Mouse (Mus musculus) testis, adult 2 months (tissue): ENCODE measurements around the gene Rnf121. TPM values are rescaled to one million over a fixed set of nuclear protein-coding genes. Genes with fewer than 3 reads are reported as not detected.
"Not testable (repeated sequence)": the region's sequence is repeated elsewhere in the genome, so short reads cannot be mapped to it uniquely, and the experiment has no call there.

Source experiments
- H3K27ac ChIP-seq: fragments of 200-500 bp; 2 replicates; pipeline ENCODE4 v1.5.1; 2012; ENCODE audit warnings: low read depth, low read length; ENCODE audit not compliant: control insufficient read depth, insufficient read depth
- H3K27me3 ChIP-seq: fragments of 200-500 bp; 2 replicates; pipeline ENCODE4 v1.6.1; 2012; ENCODE audit warnings: mild to moderate bottlenecking, low read length, moderate library complexity; ENCODE audit not compliant: control insufficient read depth, insufficient read depth
- H3K36me3 ChIP-seq: fragments of 200-500 bp; 2 replicates; pipeline ENCODE4 v1.6.1; 2012; ENCODE audit warnings: mild to moderate bottlenecking, low read length; ENCODE audit not compliant: control insufficient read depth, insufficient read depth
- H3K4me1 ChIP-seq: fragments of 200-500 bp; 2 replicates; pipeline ENCODE4 v1.6.1; 2012; ENCODE audit warnings: low read length; ENCODE audit not compliant: control insufficient read depth, insufficient read depth
- H3K4me3 ChIP-seq: fragments of 200-500 bp; 2 replicates; pipeline ENCODE4 v1.5.1; 2012; ENCODE audit warnings: low read depth, mild to moderate bottlenecking, low read length, moderate library complexity, mixed read lengths; ENCODE audit not compliant: control insufficient read depth
- CTCF ChIP-seq: fragments of 200-500 bp; IDR thresholded peaks from 2 replicates; pipeline ENCODE4 v1.5.1; 2012; ENCODE audit warnings: low read depth, mild to moderate bottlenecking, inconsistent platforms, low read length, moderate library complexity; ENCODE audit not compliant: control insufficient read depth, insufficient read depth, insufficient replicate concordance
- POLR2A ChIP-seq: fragments of 200-500 bp; IDR thresholded peaks from 2 replicates; pipeline ENCODE4 v1.6.1; 2012; ENCODE audit warnings: low read depth, mild to moderate bottlenecking, inconsistent platforms, low read length, moderate library complexity; ENCODE audit not compliant: control insufficient read depth
- polyA plus RNA-seq: library from polyadenylated mRNA; depleted of rRNA; stranded (reverse); fragments of >200 nt; gene quantifications from 2 replicates; pipeline ENCODE4 v1.2.3, GENCODE M21; 2012

The Rnf121 gene
- polyA plus RNA-seq, 1 experiment, result 34.9 TPM

DNA sequence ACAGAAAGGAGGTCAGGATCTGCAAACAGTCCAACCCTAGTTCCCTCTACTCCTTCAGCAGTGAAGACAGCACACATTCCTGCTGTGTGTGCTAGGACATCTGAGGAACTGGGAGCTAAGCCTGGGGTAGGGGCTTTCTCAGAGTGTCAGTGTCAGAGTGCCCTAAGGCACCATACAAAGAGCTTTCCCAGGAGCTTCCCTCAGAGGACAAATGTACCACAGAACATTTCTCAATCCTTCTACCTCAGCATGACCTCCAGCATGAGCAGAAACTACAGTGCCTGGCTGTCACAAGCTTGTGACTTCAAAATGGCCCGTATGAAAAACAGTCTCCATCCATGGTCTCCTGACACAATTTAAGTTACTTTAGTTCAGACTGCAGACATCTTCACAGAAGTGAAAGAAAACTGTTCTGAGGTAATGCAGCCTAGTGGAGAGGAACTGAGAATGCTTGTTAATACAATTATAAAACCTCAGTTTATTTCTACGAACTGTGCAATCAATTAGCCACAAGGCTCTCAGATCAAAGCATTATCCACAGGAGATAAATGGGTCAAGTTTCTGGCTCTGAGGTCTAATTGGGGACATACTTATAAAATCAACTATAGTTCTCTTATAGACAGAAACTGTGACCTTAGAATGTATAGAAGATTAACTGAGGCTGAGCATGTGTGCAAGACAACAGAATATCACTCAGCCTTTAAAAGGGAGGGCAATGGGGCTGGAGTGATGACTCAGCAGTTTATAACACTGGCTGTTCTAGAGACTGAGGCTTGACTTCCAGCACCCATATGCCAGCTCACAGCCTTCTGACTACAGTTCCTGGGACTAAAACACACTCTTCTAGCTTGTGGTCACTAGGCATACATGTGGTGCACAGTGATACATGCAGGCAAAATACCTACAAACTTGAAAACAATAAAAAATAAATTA, 39.8 kb downstream of the Rnf121 start:
- Histone ChIP-seq H3K4me1 (no peaks in the 10 kb centered on the region), H3K27me3 (no peaks in the 10 kb centered on the region), H3K4me3 (no peak overlapping the region), H3K27ac (no peak overlapping the region), H3K36me3 (no peaks in the 10 kb centered on the region; the same call in 1 of the 2 replicates)
- no peak for TF ChIP-seq CTCF
- no peak for TF ChIP-seq POLR2A

GRCm38 (mm10) chr7:102023821-102024220, 41.4 kb downstream of the Rnf121 start:
- no peak overlapping the region for H3K4me3 ChIP-seq
- TF ChIP-seq POLR2A (no peak), CTCF (no peak)
- H3K36me3 ChIP-seq, result no peaks in the 10 kb centered on the region; the same call in 1 of the 2 replicates

DNA sequence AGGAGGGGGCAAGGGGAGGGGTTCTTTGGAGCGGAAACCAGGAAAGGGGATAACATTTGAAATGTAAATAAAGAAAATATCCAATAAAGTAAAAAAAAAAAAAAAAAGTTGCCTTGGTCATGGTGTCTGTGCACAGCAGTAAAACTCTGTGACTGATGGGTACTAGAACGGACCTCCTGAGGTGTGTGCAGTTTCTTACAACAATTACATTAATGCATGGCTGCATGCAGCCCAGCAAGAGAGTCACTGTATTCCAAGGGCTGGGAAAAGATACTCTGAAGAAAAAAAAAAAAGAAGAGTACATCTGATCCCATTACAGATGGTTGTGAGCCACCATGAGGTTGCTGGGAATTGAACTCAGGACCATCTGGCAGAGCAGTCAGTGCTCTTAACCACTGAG, 44.3 kb downstream of the Rnf121 start:
- H3K27me3 ChIP-seq, H3K27ac ChIP-seq, H3K4me1 ChIP-seq, H3K36me3 ChIP-seq, H3K4me3 ChIP-seq: not testable (repeated sequence)

More at GRCm38 (mm10) chr7:102023821-102024220, 41.4 kb downstream of the Rnf121 start:
- Histone ChIP-seq H3K27ac (no peak overlapping the region), H3K4me1 (no peaks in the 10 kb centered on the region), H3K27me3 (no peaks in the 10 kb centered on the region)

DNA sequence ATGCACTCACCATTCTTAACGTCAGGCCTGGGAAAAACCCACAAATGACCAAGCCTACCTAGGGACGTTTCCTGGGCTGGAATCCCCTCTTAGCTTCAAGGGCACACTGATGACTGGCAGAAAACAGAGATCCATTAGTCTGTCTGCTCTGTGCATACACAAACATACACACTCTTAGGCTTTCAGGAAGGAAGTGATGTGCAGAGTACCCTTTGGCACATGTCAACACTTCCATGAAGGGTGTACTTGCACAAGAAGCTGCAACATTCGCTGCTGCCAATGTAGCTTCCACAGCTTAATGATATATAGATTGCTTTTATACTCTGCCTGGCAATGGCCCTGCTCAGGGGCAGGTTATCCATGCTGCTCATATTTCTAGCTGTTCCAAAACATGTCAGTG, 45.9 kb downstream of the Rnf121 start:
- Histone ChIP-seq H3K27me3 (no peaks in the 10 kb centered on the region), H3K4me3 (no peak overlapping the region), H3K4me1 (no peaks in the 10 kb centered on the region), H3K36me3 (no peaks in the 10 kb centered on the region; the same call in 1 of the 2 replicates), H3K27ac (no peak overlapping the region)
- no peak for TF ChIP-seq CTCF
- TF ChIP-seq POLR2A, result no peak

GRCm38 (mm10) chr7:102018590-102018989, 46.7 kb downstream of the Rnf121 start, which contains the start of gene Il18bp:
Il18bp (minus strand) TSS chr7:102018690.
- TF ChIP-seq CTCF (no peak), POLR2A (no peak)
- Histone ChIP-seq H3K27me3 (no peaks in the 10 kb centered on the region), H3K4me1 (no peaks in the 10 kb centered on the region), H3K27ac (no peak within 1 kb of the TSS; the same call in 1 of the 2 replicates), H3K36me3 (no peaks in the 10 kb centered on the region; the same call in 1 of the 2 replicates), H3K4me3 (no peak within 1 kb of the TSS)

DNA sequence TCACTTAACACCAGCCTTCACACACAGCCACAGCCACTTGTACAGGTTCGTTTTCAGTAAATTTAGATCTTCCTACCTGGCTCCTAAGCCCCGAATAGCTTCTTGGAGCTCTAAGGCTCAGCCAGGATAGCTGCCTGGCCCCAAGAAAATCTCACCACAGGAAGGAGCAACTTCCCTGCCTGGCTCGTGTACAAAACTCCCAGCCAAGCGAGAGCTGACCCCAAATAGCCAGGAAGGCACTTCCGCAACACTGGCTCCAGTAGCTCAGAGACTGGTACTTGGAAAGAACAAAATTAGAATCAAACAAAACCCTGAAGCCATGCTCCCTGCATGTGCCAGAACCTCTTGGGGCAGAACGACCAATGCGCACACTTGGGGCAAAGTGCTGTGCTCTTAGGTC, 47.2 kb downstream of the Rnf121 start:
- H3K4me3 ChIP-seq, result no peak overlapping the region
- H3K27ac ChIP-seq, result no peak overlapping the region; the same call in 1 of the 2 replicates
- no peaks in the 10 kb centered on the region for H3K27me3 ChIP-seq
- no peaks in the 10 kb centered on the region for H3K4me1 ChIP-seq
- no peaks in the 10 kb centered on the region; the same call in 1 of the 2 replicates for H3K36me3 ChIP-seq
- TF ChIP-seq CTCF (no peak), POLR2A (no peak)

DNA sequence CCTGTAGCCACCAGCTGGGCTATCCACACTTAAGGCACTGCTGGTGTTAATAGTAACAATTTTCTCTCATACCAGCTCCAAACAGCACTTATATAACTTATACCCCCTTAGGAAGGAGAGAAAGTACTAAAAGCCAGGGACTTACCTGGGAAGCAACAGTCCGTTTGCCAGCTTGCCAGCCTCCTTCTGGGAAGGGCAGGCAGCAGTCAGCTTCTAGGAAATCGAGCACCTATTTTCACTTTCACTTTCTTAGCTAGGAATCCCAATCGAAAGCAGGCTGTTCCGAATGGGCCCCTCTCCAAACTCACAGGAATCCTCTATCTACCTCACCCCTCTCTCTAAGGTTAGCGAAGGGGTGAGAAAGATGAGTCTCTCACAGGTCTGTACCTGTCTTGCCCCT, 47.8 kb downstream of the Rnf121 start:
- Histone ChIP-seq H3K36me3 (no peaks in the 10 kb centered on the region), H3K27me3 (no peaks in the 10 kb centered on the region), H3K4me3 (no peak overlapping the region), H3K27ac (no peak overlapping the region; the same call in 1 of the 2 replicates), H3K4me1 (no peaks in the 10 kb centered on the region)
- TF ChIP-seq CTCF (no peak), POLR2A (no peak)
